Mouse (Mus musculus) CH12.LX (cell line): ENCODE data around the gene Vsig8. TPM values are rescaled to one million over a fixed set of nuclear protein-coding genes. Genes with fewer than 3 reads are reported as not detected.

Experiments
- DNase-seq: peaks from one replicate; pipeline ENCODE4 v3.0.0-alpha.2; 2013; ENCODE audit errors: extremely low read depth
- H3K27ac ChIP-seq: 2 replicates; pipeline ENCODE4 v1.5.1; 2012; ENCODE audit warnings: low read depth, mild to moderate bottlenecking, control low read depth, moderate library complexity; ENCODE audit not compliant: insufficient read depth
- H3K27me3 ChIP-seq: replicated peaks from 2 replicates; pipeline ENCODE3; 2012; ENCODE audit warnings: inconsistent platforms
- H3K36me3 ChIP-seq, 2 experiments: replicated peaks in 1 of 2; 2 replicates each; pipeline versions ENCODE3 to v1.6.1; 2012; ENCODE audit warnings: inconsistent platforms in 1 of 2, low read length in 1 of 2, mild to moderate bottlenecking in 1 of 2, mixed read lengths in 1 of 2, moderate library complexity in 1 of 2; ENCODE audit not compliant: control insufficient read depth in 1 of 2, insufficient read depth in 1 of 2
- H3K4me1 ChIP-seq, 2 experiments: 2 replicates each; pipeline ENCODE4 v1.6.1; 2012; ENCODE audit warnings: inconsistent platforms in 1 of 2, moderate library complexity in 1 of 2; ENCODE audit not compliant: insufficient read depth in 2 of 2, control insufficient read depth in 1 of 2
- H3K4me2 ChIP-seq: 2 replicates; pipeline ENCODE4 v1.6.1; 2012; ENCODE audit warnings: low read depth, mild to moderate bottlenecking, control low read depth; ENCODE audit not compliant: poor library complexity, insufficient read depth, severe bottlenecking
- H3K4me3 ChIP-seq, 3 experiments: fragments of 150-350 bp in 1 of 3; sonication (generic) in 1 of 3; replicated peaks in 1 of 3; 2 replicates each; pipeline versions ENCODE3 to v1.5.1; 2011 to 2012; ENCODE audit warnings: low read depth in 2 of 3, low read length in 2 of 3, mild to moderate bottlenecking in 2 of 3, moderate library complexity in 2 of 3, control low read depth in 1 of 3, improper control_type of control experiment in 1 of 3, inconsistent platforms in 1 of 3, mixed read lengths in 1 of 3; ENCODE audit not compliant: poor library complexity in 1 of 3
- H3K79me2 ChIP-seq: replicated peaks from 2 replicates; pipeline ENCODE4 v1.6.1; 2012; ENCODE audit warnings: mild to moderate bottlenecking, moderate library complexity; ENCODE audit not compliant: control insufficient read depth, poor library complexity, insufficient read depth, severe bottlenecking; ENCODE audit errors: extremely low read depth
- H3K9ac ChIP-seq: 2 replicates; pipeline ENCODE4 v1.6.1; 2012; ENCODE audit warnings: low read depth, mild to moderate bottlenecking, control low read depth, moderate library complexity; ENCODE audit not compliant: insufficient read depth
- H3K9me3 ChIP-seq: replicated peaks from 2 replicates; pipeline ENCODE3; 2012; ENCODE audit warnings: low read length, inconsistent platforms, mixed read lengths
- CHD1 ChIP-seq: IDR thresholded peaks from 2 replicates; pipeline ENCODE4 v1.6.1; 2012; ENCODE audit warnings: low read depth, low read length, improper control_type of control experiment, inconsistent platforms
- CTCF ChIP-seq, 2 experiments: IDR thresholded peaks in 1 of 2; conservative IDR thresholded peaks in 1 of 2; 2 replicates each; pipeline ENCODE4 v1.5.1; 2011 to 2012; ENCODE audit warnings: low read depth in 2 of 2, low read length in 2 of 2, improper control_type of control experiment in 1 of 2, inconsistent platforms in 1 of 2, mild to moderate bottlenecking in 1 of 2, moderate library complexity in 1 of 2
- GABPA ChIP-seq: IDR thresholded peaks from 2 replicates; pipeline ENCODE4 v1.6.1; 2012; ENCODE audit warnings: low read depth, low read length, improper control_type of control experiment, inconsistent platforms; ENCODE audit not compliant: insufficient replicate concordance
- MAFK ChIP-seq: IDR thresholded peaks from 2 replicates; pipeline ENCODE4 v1.6.1; 2011; ENCODE audit warnings: low read length, improper control_type of control experiment; ENCODE audit not compliant: insufficient replicate concordance
- NRF1 ChIP-seq: IDR thresholded peaks from 2 replicates; pipeline ENCODE4 v1.6.1; 2014; ENCODE audit warnings: low read depth, mild to moderate bottlenecking, inconsistent platforms, low read length, improper control_type of control experiment, moderate library complexity
- RAD21 ChIP-seq: IDR thresholded peaks from 2 replicates; pipeline ENCODE4 v1.6.1; 2011; ENCODE audit warnings: low read depth, mild to moderate bottlenecking, low read length, improper control_type of control experiment, moderate library complexity
- SMC3 ChIP-seq: IDR thresholded peaks from 2 replicates; pipeline ENCODE4 v1.6.1; 2011; ENCODE audit warnings: low read depth, low read length, improper control_type of control experiment
- TBP ChIP-seq: conservative IDR thresholded peaks from 2 replicates; pipeline ENCODE4 v1.6.1; 2011; ENCODE audit warnings: low read depth, low read length, improper control_type of control experiment
- dilution Hi-C: fragments of 300-500 bp; cut with MboI; formaldehyde crosslinking; loops from 2 replicates; pipeline ENCODE4 v1.14.3; 2020; ENCODE audit warnings: low sequenced_read_pairs; ENCODE audit not compliant: extremely low pct_unique_long_range_greater_than_20kb, extremely low pct_ligation_motif_present
- in situ Hi-C: fragments of 300-500 bp; cut with MboI; formaldehyde crosslinking; loops from 3 replicates; pipeline ENCODE4 v1.14.3; 2019; ENCODE audit warnings: low sequenced_read_pairs, low pct_ligation_motif_present, low pct_unique_long_range_greater_than_20kb, mixed read lengths
- polyA plus RNA-seq: library from polyadenylated mRNA; unstranded; fragments of >175 nt; gene quantifications from 2 replicates; pipeline ENCODE4 v1.2.1, GENCODE M21; 2012; ENCODE audit warnings: low read depth; ENCODE audit not compliant: insufficient read length
- total RNA-seq, 2 experiments: library from RNA; depleted of rRNA; stranded (reverse); fragments of 300-350 nt in 1 of 2; fragments of >200 nt in 1 of 2; gene quantifications; 2 replicates each; pipeline ENCODE4 v1.2.3; 2012 to 2014

The Vsig8 gene
- total and polyA plus RNA-seq, 3 experiments, result 0.17 to 0.29 TPM; not detected in 1

DNA sequence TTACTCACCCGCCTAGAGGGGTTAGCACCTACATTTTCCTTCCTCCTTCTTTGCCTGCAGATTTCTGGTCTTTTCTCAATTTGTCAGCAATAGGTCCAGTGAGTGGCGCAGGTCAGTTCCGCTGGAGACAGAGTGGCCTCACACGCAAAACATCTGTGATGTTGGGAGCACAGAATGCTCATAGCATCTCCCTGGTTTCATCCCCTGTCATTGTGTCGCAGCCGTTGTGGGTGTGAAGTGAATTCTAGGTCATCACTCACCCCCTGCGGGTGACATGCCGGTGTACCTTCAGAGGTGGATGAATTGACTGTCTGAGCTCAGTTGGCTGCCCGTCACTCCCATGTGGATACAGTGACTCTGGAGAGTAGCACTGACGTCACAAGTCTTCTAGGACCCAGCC lies 55.6 kb downstream of the Vsig8 start:
- Histone ChIP-seq H3K4me1 (peaks cover 0 to 5% of the 10 kb centered on the region in 2 experiments; a peak in 1 of 4 replicates), H3K27me3 (peaks cover 18% of the 10 kb centered on the region), H3K9ac (no peak overlapping the region), H3K36me3 (no peaks in the 10 kb centered on the region), H3K4me2 (no peak overlapping the region), H3K4me3 (no peak overlapping the region), H3K27ac (no peak overlapping the region), H3K9me3 (no peaks in the 10 kb centered on the region), H3K79me2 (no peaks in the 10 kb centered on the region)
- dilution Hi-C loops, result no loop called here
- in situ Hi-C loops, result loop anchor here (25.0 kb wide), 1 partner anchor 199 kb away; no protein-coding TSS in a partner anchor
- TF ChIP-seq MAFK (no peak), NRF1 (no peak), CHD1 (no peak), GABPA (no peak)
- DNase-seq, result no peak

DNA sequence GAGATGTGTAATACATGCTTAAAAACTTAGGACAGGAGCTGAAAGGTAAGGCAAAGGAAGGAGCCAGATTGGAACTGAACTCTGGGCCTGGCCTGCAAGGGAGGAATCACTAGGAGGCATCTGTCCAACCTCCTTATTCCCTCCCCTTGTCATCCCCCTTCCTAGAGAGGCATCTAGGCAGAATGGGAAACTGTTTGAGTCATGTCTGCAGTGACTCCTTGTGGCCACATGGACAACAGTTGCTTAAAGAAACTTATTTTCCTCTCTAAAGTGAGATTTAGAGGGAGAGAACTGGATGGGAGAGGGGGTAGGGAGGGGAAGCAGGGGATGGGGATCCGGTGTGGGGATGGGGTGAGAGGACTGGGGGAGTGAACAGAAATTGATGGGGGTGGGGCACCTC lies 57.0 kb downstream of the Vsig8 start:
- TF ChIP-seq TBP (no peak), SMC3 (peak; percentile 73), CTCF (conservative IDR thresholded peaks at IDR 0.05 in 1 of 2, IDR thresholded peaks at IDR 0.05 in 1 of 2; ENCODE audit: low read depth in 2 of 2, low read length in 2 of 2) (peak in 1 of 2 experiments; percentile 70; a peak in 2 of 4 replicates), RAD21 (peak; percentile 57)

More for the DNA sequence above, 57.0 kb downstream of the Vsig8 start:
- no peaks in the 10 kb centered on the region for H3K36me3 ChIP-seq
- no peak overlapping the region for H3K9ac ChIP-seq
- no peaks in the 10 kb centered on the region for H3K9me3 ChIP-seq
- no peak overlapping the region for H3K4me2 ChIP-seq
- no peak overlapping the region for H3K27ac ChIP-seq
- in situ Hi-C loops, result loop anchor here (25.0 kb wide), 1 partner anchor 200 kb away; no protein-coding TSS in a partner anchor
- dilution Hi-C loops, result no loop called here
- peaks cover 0 to 5% of the 10 kb centered on the region in 2 experiments; a peak in 1 of 4 replicates for H3K4me1 ChIP-seq
- DNase-seq, result no peak
- H3K27me3 ChIP-seq, result peaks cover 18% of the 10 kb centered on the region
- no peaks in the 10 kb centered on the region for H3K79me2 ChIP-seq
- no peak overlapping the region for H3K4me3 ChIP-seq

Other genes starting within 250 kb of the Vsig8 start
- gene Kcnj9, start 226.6 kb upstream of the Vsig8 start, total RNA-seq (2012; rRNA removed), result 0.04 TPM in 1 of 2 replicates, not detected in the other
- gene Kcnj9, start 226.6 kb upstream of the Vsig8 start, total RNA-seq (2014; rRNA removed), result not detected in 2 replicates
- 0.07 and 0.10 TPM in 2 replicates for gene Kcnj9, start 226.6 kb upstream of the Vsig8 start, polyA plus RNA-seq
- gene Kcnj10, start 214.7 kb upstream of the Vsig8 start, total RNA-seq (2012; rRNA removed), result 0.08 and 0.13 TPM in 2 replicates
- gene Kcnj10, start 214.7 kb upstream of the Vsig8 start, total RNA-seq (2014; rRNA removed), result not detected in 2 replicates
- gene Kcnj10, start 214.7 kb upstream of the Vsig8 start, polyA plus RNA-seq, result 0.06 TPM in 1 of 2 replicates, not detected in the other
- gene Pigm, start 179.4 kb upstream of the Vsig8 start, total RNA-seq (2012; rRNA removed), result 8.6 and 9.5 TPM in 2 replicates
- gene Pigm, start 179.4 kb upstream of the Vsig8 start, total RNA-seq (2014; rRNA removed), result 13.8 and 14.3 TPM in 2 replicates
- gene Pigm, start 179.4 kb upstream of the Vsig8 start, polyA plus RNA-seq, result 8.7 and 10.7 TPM in 2 replicates
- gene Slamf9, start 80.6 kb upstream of the Vsig8 start, total RNA-seq (2012; rRNA removed), result 17.0 and 30.9 TPM in 2 replicates
- gene Slamf9, start 80.6 kb upstream of the Vsig8 start, total RNA-seq (2014; rRNA removed), result 30.1 and 32.6 TPM in 2 replicates
- gene Slamf9, start 80.6 kb upstream of the Vsig8 start, polyA plus RNA-seq, result 28.3 and 30.3 TPM in 2 replicates
- 4.5 and 6.0 TPM in 2 replicates for gene Igsf9, start 74.2 kb upstream of the Vsig8 start, total RNA-seq (2012; rRNA removed)
- 2.0 and 2.7 TPM in 2 replicates for gene Igsf9, start 74.2 kb upstream of the Vsig8 start, total RNA-seq (2014; rRNA removed)
- 6.5 and 7.2 TPM in 2 replicates for gene Igsf9, start 74.2 kb upstream of the Vsig8 start, polyA plus RNA-seq
- gene Tagln2, start 55.9 kb upstream of the Vsig8 start, total RNA-seq (2012; rRNA removed), result 179 and 206 TPM in 2 replicates
- gene Tagln2, start 55.9 kb upstream of the Vsig8 start, total RNA-seq (2014; rRNA removed), result 145 and 172 TPM in 2 replicates
- gene Tagln2, start 55.9 kb upstream of the Vsig8 start, polyA plus RNA-seq, result 281 and 337 TPM in 2 replicates
- gene Cfap45, start 35.1 kb upstream of the Vsig8 start, total RNA-seq (2012; rRNA removed), result not detected in 2 replicates
- gene Cfap45, start 35.1 kb upstream of the Vsig8 start, total RNA-seq (2014; rRNA removed), result not detected in 2 replicates
- not detected in 2 replicates for gene Cfap45, start 35.1 kb upstream of the Vsig8 start, polyA plus RNA-seq
- gene Slamf8, start 34.6 kb downstream of the Vsig8 start, total RNA-seq (2012; rRNA removed), result 0.30 and 0.42 TPM in 2 replicates
- gene Slamf8, start 34.6 kb downstream of the Vsig8 start, total RNA-seq (2014; rRNA removed), result 1.00 and 1.1 TPM in 2 replicates
- 1.8 and 2.3 TPM in 2 replicates for gene Slamf8, start 34.6 kb downstream of the Vsig8 start, polyA plus RNA-seq
- not detected in 2 replicates for gene Fcrl6, start 46.6 kb downstream of the Vsig8 start, total RNA-seq (2012; rRNA removed)
- not detected in 2 replicates for gene Fcrl6, start 46.6 kb downstream of the Vsig8 start, total RNA-seq (2014; rRNA removed)
- gene Fcrl6, start 46.6 kb downstream of the Vsig8 start, polyA plus RNA-seq, result not detected in 2 replicates
- gene Dusp23, start 77.0 kb downstream of the Vsig8 start, total RNA-seq (2012; rRNA removed), result 0.25 and 0.30 TPM in 2 replicates
- 0.66 and 0.85 TPM in 2 replicates for gene Dusp23, start 77.0 kb downstream of the Vsig8 start, total RNA-seq (2014; rRNA removed)
- gene Dusp23, start 77.0 kb downstream of the Vsig8 start, polyA plus RNA-seq, result 1.4 and 1.7 TPM in 2 replicates
- gene Crp, start 142.1 kb downstream of the Vsig8 start, total RNA-seq (2012; rRNA removed), result not detected in 2 replicates
- gene Crp, start 142.1 kb downstream of the Vsig8 start, total RNA-seq (2014; rRNA removed), result not detected in 2 replicates
- gene Crp, start 142.1 kb downstream of the Vsig8 start, polyA plus RNA-seq, result not detected in 2 replicates